Mouse (Mus musculus): ENCODE results near the gene Acot2. TPM values are rescaled to one million over a fixed set of nuclear protein-coding genes. Genes with fewer than 3 reads are reported as not detected.
"Not testable (repeated sequence)": the region's sequence is repeated elsewhere in the genome, so short reads cannot be mapped to it uniquely, and the experiment has no call there.

Acot2 gene
- polyA plus RNA-seq, 1 experiment from 2014 or later = 10.8 TPM

DNA sequence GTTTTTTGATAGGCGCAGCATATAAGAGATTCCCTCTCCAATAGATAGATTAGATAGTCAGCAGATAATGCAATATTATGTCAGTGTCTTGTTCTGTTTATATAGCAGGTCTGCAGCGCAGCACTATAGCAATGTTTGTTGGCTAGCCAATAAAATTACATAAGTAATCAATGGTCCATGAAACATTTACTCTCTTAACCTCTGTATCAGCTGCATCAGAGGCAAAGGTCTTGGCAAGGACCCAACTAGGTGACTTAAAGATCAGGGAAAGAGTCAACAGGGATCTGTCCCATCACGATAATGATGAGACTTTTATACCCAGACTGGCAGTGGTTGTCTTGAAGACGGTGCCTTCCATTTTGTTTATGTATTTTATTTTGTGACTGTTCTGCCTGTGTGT is 45.2 kb downstream of the Acot2 start:
- no peaks in the 10 kb centered on the region for H3K4me1 ChIP-seq (ENCODE audit: control insufficient read depth, insufficient read depth, low read length)
- ATAC-seq (replicated peaks; ENCODE audit: insufficient number of reproducible peaks, low FRiP score, low TSS enrichment, low read depth) = no peak
- no peaks in the 10 kb centered on the region for H3K27me3 ChIP-seq (ENCODE audit: control insufficient read depth, insufficient read depth, low read length)
- H3K9ac ChIP-seq (replicated peaks; ENCODE audit: low read length) = no peak overlapping the region
- 92% methylated on average over 4 of the region's 4 CpGs for WGBS
- no peak overlapping the region for H3K4me2 ChIP-seq (ENCODE audit: low read depth, low read length)
- H3K27ac ChIP-seq (replicated peaks; ENCODE audit: low read depth, low read length) = no peak overlapping the region
- no peaks in the 10 kb centered on the region for H3K9me3 ChIP-seq (replicated peaks; ENCODE audit: control insufficient read depth, low read length)
- H3K36me3 ChIP-seq (replicated peaks; ENCODE audit: control insufficient read depth, insufficient read depth, low read depth, low read length) = no peaks in the 10 kb centered on the region
- no peak overlapping the region for H3K4me3 ChIP-seq (ENCODE audit: low read depth, low read length)
- DNase-seq (ENCODE audit: low spot score) = no peak

DNA sequence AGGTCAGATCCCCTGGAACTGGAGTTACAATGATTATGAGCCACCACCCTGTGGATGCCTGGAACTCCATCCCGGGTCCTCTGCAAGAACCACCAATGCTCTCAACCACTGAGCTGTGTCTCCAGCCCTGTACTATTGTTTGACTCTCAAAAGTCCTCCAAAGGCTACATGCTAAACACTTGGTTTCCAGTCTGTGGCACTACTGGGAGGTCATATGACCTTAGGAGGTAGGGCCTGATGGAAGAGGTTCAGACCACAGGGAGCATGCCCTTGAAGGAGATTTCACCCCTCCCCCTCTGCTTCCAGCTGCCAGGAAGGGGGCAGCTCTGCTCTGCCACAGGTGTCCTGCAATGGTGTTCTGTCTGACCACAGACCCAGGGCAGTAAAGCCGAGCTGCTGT is 45.6 kb downstream of the Acot2 start:
- H3K9ac ChIP-seq (replicated peaks; ENCODE audit: low read length); H3K27me3 ChIP-seq (ENCODE audit: control insufficient read depth, insufficient read depth, low read length); H3K36me3 ChIP-seq (replicated peaks; ENCODE audit: control insufficient read depth, insufficient read depth, low read depth, low read length); H3K4me1 ChIP-seq (ENCODE audit: control insufficient read depth, insufficient read depth, low read length); DNase-seq (ENCODE audit: low spot score); H3K4me3 ChIP-seq (ENCODE audit: low read depth, low read length); H3K27ac ChIP-seq (replicated peaks; ENCODE audit: low read depth, low read length); ATAC-seq (replicated peaks; ENCODE audit: insufficient number of reproducible peaks, low FRiP score, low TSS enrichment, low read depth); H3K9me3 ChIP-seq (replicated peaks; ENCODE audit: control insufficient read depth, low read length); H3K4me2 ChIP-seq (ENCODE audit: low read depth, low read length): not testable (repeated sequence)
- 84% methylated on average over 2 of the region's 2 CpGs for WGBS

DNA sequence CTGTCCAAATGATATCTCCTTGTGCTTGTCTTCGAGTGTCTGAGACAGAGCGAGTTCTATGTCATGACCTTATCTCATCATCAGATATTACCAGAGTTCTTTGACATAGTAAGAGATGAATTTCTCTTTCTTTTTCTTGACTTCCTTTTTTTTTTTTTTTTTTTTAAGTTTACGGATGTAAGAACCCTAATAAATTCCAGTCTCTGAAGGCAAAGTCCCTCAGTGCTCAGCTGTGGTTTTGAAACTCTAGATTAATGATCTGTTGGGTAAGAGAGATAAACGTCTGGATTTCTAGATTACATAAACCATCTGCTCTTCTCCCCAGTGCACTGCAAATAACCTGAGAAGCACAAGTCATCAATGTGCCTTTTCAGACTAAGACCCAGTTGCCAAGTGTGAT is 46.4 kb downstream of the Acot2 start:
- H3K4me2 ChIP-seq (ENCODE audit: low read depth, low read length) = no peak overlapping the region
- no peaks in the 10 kb centered on the region for H3K27me3 ChIP-seq (ENCODE audit: control insufficient read depth, insufficient read depth, low read length)
- no peaks in the 10 kb centered on the region for H3K9me3 ChIP-seq (replicated peaks; ENCODE audit: control insufficient read depth, low read length)
- H3K4me1 ChIP-seq (ENCODE audit: control insufficient read depth, insufficient read depth, low read length) = no peaks in the 10 kb centered on the region
- H3K27ac ChIP-seq (replicated peaks; ENCODE audit: low read depth, low read length) = no peak overlapping the region
- H3K9ac ChIP-seq (replicated peaks; ENCODE audit: low read length) = no peak overlapping the region
- no peaks in the 10 kb centered on the region for H3K36me3 ChIP-seq (replicated peaks; ENCODE audit: control insufficient read depth, insufficient read depth, low read depth, low read length)
- 74% methylated on average over 4 of the region's 4 CpGs for WGBS
- DNase-seq (ENCODE audit: low spot score) = no peak
- ATAC-seq (replicated peaks; ENCODE audit: insufficient number of reproducible peaks, low FRiP score, low TSS enrichment, low read depth) = no peak
- no peak overlapping the region for H3K4me3 ChIP-seq (ENCODE audit: low read depth, low read length)

DNA sequence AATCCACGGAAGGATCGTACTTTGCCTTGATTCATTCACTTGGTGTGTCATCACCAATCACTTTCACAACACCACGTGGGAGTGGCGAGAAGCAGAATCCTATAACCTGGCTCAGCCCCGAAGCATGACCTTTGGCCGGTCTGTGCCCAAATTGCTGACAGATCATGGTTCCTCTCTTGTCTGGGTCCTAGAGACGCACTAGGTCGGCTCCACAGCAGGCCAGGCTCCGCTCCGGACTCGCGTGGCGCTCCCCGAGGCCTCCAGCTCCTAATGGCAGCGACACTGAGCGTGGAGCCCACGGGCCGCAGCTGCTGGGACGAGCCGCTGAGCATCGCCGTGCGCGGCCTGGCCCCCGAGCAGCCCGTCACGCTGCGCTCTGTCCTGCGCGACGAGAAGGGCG is 50.6 kb downstream of the Acot2 start, which contains the start of gene Acot4:
TSS of gene Acot4 (plus strand) at position 139 of the 400 bp plus-strand sequence.
- H3K4me3 ChIP-seq (ENCODE audit: low read depth, low read length) = peak within 1 kb of the TSS; percentile 42
- H3K4me2 ChIP-seq (ENCODE audit: low read depth, low read length) = peak within 1 kb of the TSS; percentile 39
- not testable (repeated sequence) for H3K36me3 ChIP-seq (replicated peaks; ENCODE audit: control insufficient read depth, insufficient read depth, low read depth, low read length); H3K27me3 ChIP-seq (ENCODE audit: control insufficient read depth, insufficient read depth, low read length); H3K9me3 ChIP-seq (replicated peaks; ENCODE audit: control insufficient read depth, low read length); ATAC-seq (replicated peaks; ENCODE audit: insufficient number of reproducible peaks, low FRiP score, low TSS enrichment, low read depth); H3K4me1 ChIP-seq (ENCODE audit: control insufficient read depth, insufficient read depth, low read length); H3K27ac ChIP-seq (replicated peaks; ENCODE audit: low read depth, low read length)
- peak; percentile 24 for DNase-seq (ENCODE audit: low spot score)
- peak within 1 kb of the TSS; percentile 52 for H3K9ac ChIP-seq (replicated peaks; ENCODE audit: low read length)
- WGBS = 11% methylated on average over 22 of the region's 32 CpGs

DNA sequence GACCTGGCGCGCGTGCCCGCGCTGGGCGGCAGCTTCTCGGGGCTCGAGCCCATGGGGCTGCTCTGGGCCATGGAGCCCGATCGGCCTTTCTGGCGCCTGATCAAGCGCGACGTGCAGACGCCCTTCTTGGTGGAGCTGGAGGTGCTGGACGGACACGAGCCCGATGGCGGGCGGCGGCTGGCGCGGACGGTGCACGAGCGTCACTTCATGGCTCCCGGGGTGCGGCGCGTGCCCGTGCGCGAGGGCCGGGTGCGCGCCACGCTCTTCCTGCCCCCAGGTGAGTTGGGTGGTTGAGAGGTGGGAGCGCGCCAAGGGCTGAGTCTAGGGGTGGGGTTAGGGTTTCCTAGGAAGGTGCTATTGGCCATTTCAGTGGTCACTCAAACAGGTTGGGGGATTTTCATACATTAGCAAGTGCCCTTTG is 51.0 kb downstream of the Acot2 start, which contains the start of gene Gm49366:
TSS of gene Gm49366 (plus strand) at position 245 of the 421 bp plus-strand sequence.
- not testable (repeated sequence) for H3K36me3 ChIP-seq (replicated peaks; ENCODE audit: control insufficient read depth, insufficient read depth, low read depth, low read length); H3K9me3 ChIP-seq (replicated peaks; ENCODE audit: control insufficient read depth, low read length); H3K27me3 ChIP-seq (ENCODE audit: control insufficient read depth, insufficient read depth, low read length); H3K4me1 ChIP-seq (ENCODE audit: control insufficient read depth, insufficient read depth, low read length); H3K27ac ChIP-seq (replicated peaks; ENCODE audit: low read depth, low read length); ATAC-seq (replicated peaks; ENCODE audit: insufficient number of reproducible peaks, low FRiP score, low TSS enrichment, low read depth)
- peak; percentile 37 for DNase-seq (ENCODE audit: low spot score)
- peak within 1 kb of the TSS; percentile 52 for H3K9ac ChIP-seq (replicated peaks; ENCODE audit: low read length)
- peak within 1 kb of the TSS; percentile 42 for H3K4me3 ChIP-seq (ENCODE audit: low read depth, low read length)
- WGBS = 4% methylated on average over 39 of the region's 39 CpGs
- peak within 1 kb of the TSS; percentile 39 for H3K4me2 ChIP-seq (ENCODE audit: low read depth, low read length)

DNA sequence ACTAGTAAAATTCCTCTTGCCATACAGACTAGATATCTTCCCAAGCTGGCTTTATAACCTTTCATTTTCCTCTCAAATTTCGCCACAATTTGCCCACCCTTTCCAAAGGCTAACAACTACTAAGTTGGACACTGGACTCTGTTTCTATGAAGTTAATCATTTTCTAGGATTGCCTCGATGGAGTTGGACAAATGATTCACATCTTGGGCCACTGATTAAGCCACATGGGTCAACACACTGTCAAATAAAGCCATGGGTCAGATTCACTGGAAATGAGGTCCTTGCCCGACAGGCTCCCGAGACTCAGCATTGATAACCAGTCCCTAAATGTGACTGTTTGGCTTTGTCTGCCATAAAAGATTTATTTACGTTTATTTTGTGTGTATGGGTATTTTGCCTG is 54.6 kb downstream of the Acot2 start:
- ATAC-seq (replicated peaks; ENCODE audit: insufficient number of reproducible peaks, low FRiP score, low TSS enrichment, low read depth) = no peak
- Histone ChIP-seq H3K4me2 (ENCODE audit: low read depth, low read length) (no peak overlapping the region), H3K4me3 (ENCODE audit: low read depth, low read length) (no peak overlapping the region), H3K9ac (replicated peaks; ENCODE audit: low read length) (no peak overlapping the region), H3K4me1 (ENCODE audit: control insufficient read depth, insufficient read depth, low read length) (no peaks in the 10 kb centered on the region), H3K27me3 (ENCODE audit: control insufficient read depth, insufficient read depth, low read length) (no peaks in the 10 kb centered on the region), H3K36me3 (replicated peaks; ENCODE audit: control insufficient read depth, insufficient read depth, low read depth, low read length) (no peaks in the 10 kb centered on the region), H3K27ac (replicated peaks; ENCODE audit: low read depth, low read length) (no peak overlapping the region), H3K9me3 (replicated peaks; ENCODE audit: control insufficient read depth, low read length) (no peaks in the 10 kb centered on the region)
- WGBS = 88% methylated on average over 5 of the region's 5 CpGs
- DNase-seq (ENCODE audit: low spot score) = no peak

Other genes with a start within 250 kb of the Acot2 start
- gene Papln, start 224.2 kb upstream of the Acot2 start, polyA plus RNA-seq (2014; fragmentation: Nextera tagmentation; extraction: Ambion mirVana) = 0.06 TPM in 1 of 2 replicates, not detected in the other
- 30.7 and 36.0 TPM in 2 replicates for gene Numb, start 65.9 kb upstream of the Acot2 start, polyA plus RNA-seq (2014; fragmentation: Nextera tagmentation; extraction: Ambion mirVana)
- 15.0 and 17.4 TPM in 2 replicates for gene Riox1, start 37.3 kb upstream of the Acot2 start, polyA plus RNA-seq (2014; fragmentation: Nextera tagmentation; extraction: Ambion mirVana)
- not detected in 2 replicates for gene Heatr4, start 3.0 kb upstream of the Acot2 start, polyA plus RNA-seq (2014; fragmentation: Nextera tagmentation; extraction: Ambion mirVana)
- 36.0 and 41.3 TPM in 2 replicates for gene Acot1, start 21.6 kb downstream of the Acot2 start, polyA plus RNA-seq (2014; fragmentation: Nextera tagmentation; extraction: Ambion mirVana)
- gene Acot4, start 50.5 kb downstream of the Acot2 start, polyA plus RNA-seq (2014; fragmentation: Nextera tagmentation; extraction: Ambion mirVana) = 0.46 and 0.56 TPM in 2 replicates
- gene Gm49366, start 51.1 kb downstream of the Acot2 start, polyA plus RNA-seq (2014; fragmentation: Nextera tagmentation; extraction: Ambion mirVana) = not detected in 2 replicates
- gene Acot3, start 64.3 kb downstream of the Acot2 start, polyA plus RNA-seq (2014; fragmentation: Nextera tagmentation; extraction: Ambion mirVana) = 0.15 and 0.24 TPM in 2 replicates
- gene Acot5, start 81.5 kb downstream of the Acot2 start, polyA plus RNA-seq (2014; fragmentation: Nextera tagmentation; extraction: Ambion mirVana) = not detected in 2 replicates
- 1.0 and 1.7 TPM in 2 replicates for gene Acot6, start 112.8 kb downstream of the Acot2 start, polyA plus RNA-seq (2014; fragmentation: Nextera tagmentation; extraction: Ambion mirVana)
- gene Dnal1, start 126.5 kb downstream of the Acot2 start, polyA plus RNA-seq (2014; fragmentation: Nextera tagmentation; extraction: Ambion mirVana) = 3.9 and 6.8 TPM in 2 replicates
- 0.88 and 1.0 TPM in 2 replicates for gene Pnma1, start 160.6 kb downstream of the Acot2 start, polyA plus RNA-seq (2014; fragmentation: Nextera tagmentation; extraction: Ambion mirVana)
- gene Elmsan1, start 231.0 kb downstream of the Acot2 start, polyA plus RNA-seq (2014; fragmentation: Nextera tagmentation; extraction: Ambion mirVana) = 3.6 and 4.1 TPM in 2 replicates

Data from embryonic facial prominence, embryonic 11.5 days (tissue).